Mouse (Mus musculus) embryonic facial prominence, embryonic 10.5 days (tissue): ENCODE measurements at regions not wholly inside any gene's neighbourhood (a gene's known extent, or its start where the extent isn't known, plus 50 kb on each side); places are given as distances from the start of the nearest gene placed in this dataset.

Source experiments
- DNase-seq: peaks from one replicate; pipeline ENCODE4 v3.0.0-alpha.2; 2017; ENCODE audit warnings: low spot score
- H3K27ac ChIP-seq: fragments of 300-500 bp; sonication (generic); replicated peaks from 2 replicates; pipeline ENCODE4 v1.5.1; 2016; ENCODE audit warnings: mild to moderate bottlenecking
- H3K27me3 ChIP-seq: fragments of 300-500 bp; sonication (generic); replicated peaks from 2 replicates; pipeline ENCODE4 v1.6.1; 2016; ENCODE audit warnings: low read depth, mild to moderate bottlenecking; ENCODE audit not compliant: poor library complexity, severe bottlenecking
- H3K36me3 ChIP-seq: fragments of 300-500 bp; sonication (generic); replicated peaks from 2 replicates; pipeline ENCODE4 v1.6.1; 2016; ENCODE audit warnings: mild to moderate bottlenecking, moderate library complexity
- H3K4me1 ChIP-seq: fragments of 300-500 bp; sonication (generic); 2 replicates; pipeline ENCODE4 v1.6.1; 2016
- H3K4me3 ChIP-seq: fragments of 300-500 bp; sonication (generic); 2 replicates; pipeline ENCODE4 v1.5.1; 2016; ENCODE audit warnings: mild to moderate bottlenecking, moderate library complexity
- H3K9me3 ChIP-seq: fragments of 300-500 bp; sonication (generic); 2 replicates; pipeline ENCODE4 v1.6.1; 2016; ENCODE audit warnings: mild to moderate bottlenecking
- WGBS: fragments of 180-500 bp; shearing (Covaris S2); methylation state at CpG from one replicate; pipeline ENCODE4 v1.1.7; 2016; 5-methylcytosine and 5-hydroxymethylcytosine counted together

DNA sequence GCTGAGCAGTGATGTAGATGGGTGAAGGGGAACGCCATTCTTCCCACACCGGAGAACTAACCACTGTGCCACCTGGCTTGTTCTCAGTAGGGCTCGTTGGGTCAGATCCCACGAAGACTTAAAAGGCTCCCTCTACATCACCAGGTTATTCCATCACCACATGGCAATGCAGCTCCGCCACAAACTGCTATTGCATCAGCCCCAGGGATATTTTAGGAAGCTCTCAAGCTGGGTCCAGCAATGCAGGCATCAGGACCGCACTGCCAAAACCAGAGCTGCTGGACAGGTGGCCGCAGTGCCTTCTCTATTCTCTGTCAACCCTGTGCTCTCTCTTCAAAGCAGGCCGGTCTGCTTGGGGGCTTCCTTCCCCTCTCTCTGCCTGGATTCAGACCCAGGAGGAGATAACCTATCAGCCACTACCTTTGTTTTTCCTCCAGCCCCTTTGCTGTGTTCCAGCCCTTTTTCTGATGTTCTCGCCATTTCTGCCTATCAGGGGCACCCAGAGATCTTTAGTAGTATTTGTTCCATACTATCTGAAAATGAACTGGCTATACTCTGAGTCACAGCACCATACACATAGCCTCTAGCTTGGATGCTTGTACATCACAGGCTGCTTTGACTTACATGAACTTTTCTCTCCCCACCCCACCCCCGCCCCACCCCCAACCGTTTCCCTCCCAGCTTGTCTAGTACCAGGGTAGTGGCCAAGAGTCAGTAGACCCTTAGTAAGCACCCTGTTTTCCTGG, 87.8 kb upstream of the Ssbp2 start:
- Histone ChIP-seq H3K4me1 (peaks cover 63% of the 10 kb centered on the region), H3K9me3 (no peaks in the 10 kb centered on the region), H3K27ac (peak overlapping the region; percentile 98), H3K4me3 (0 out of 2 replicates have a peak overlapping the region, but pooled peaks have one; percentile 60), H3K36me3 (no peaks in the 10 kb centered on the region), H3K27me3 (no peaks in the 10 kb centered on the region)
- WGBS = 71% methylated on average over 11 of the region's 11 CpGs
- no peak for DNase-seq

DNA sequence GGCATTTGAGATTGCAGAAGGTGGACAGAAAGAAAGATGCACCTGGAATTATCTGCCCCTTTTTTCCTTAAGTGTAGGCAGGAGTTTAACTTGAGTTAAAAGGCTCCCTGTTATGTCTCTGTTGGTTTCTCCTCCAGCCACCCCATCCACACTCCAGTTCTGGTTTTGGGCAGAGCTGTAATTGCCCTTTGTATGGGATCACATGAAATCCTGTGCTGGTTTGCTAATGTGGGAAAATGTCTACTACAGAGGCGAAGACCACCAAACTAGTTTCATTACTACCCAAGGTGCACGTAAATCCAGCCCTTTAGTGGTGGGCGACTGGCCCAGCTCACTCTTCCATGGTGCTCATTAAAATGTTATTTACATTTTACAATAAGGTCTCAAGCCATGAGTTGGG, 85.9 kb upstream of the Ssbp2 start:
- DNase-seq = peak; percentile 73
- WGBS = 16% methylated on average over 3 of the region's 3 CpGs
- Histone ChIP-seq H3K4me1 (peaks cover 54% of the 10 kb centered on the region), H3K9me3 (no peaks in the 10 kb centered on the region), H3K4me3 (no peak overlapping the region), H3K27ac (peak overlapping the region; percentile 98), H3K27me3 (no peaks in the 10 kb centered on the region), H3K36me3 (no peaks in the 10 kb centered on the region)

DNA sequence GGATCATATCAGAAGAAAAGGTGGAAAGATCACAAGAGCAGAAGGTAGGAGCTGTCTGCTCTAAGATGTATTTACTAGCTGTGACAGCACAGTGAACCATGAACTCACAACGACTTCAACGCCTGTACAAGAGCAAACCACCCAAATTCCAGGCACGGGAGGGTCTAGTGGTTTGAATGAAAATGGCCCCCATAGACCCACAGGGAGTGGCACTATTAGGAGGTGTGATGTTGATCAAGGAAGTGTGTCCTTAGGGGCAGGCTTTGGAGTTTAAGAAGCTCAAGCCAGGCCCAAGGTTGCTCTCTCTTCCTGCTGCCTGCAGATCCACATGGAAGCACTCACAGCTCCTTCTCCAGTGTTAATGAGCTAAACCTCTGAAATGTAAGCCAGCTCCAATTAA, 83.5 kb upstream of the Ssbp2 start:
- Histone ChIP-seq H3K4me3 (no peak overlapping the region), H3K36me3 (no peaks in the 10 kb centered on the region), H3K27ac (no peak overlapping the region), H3K4me1 (peaks cover 36% of the 10 kb centered on the region), H3K27me3 (no peaks in the 10 kb centered on the region), H3K9me3 (no peaks in the 10 kb centered on the region)
- DNase-seq = no peak
- WGBS = 88% methylated on average over 3 of the region's 3 CpGs

DNA sequence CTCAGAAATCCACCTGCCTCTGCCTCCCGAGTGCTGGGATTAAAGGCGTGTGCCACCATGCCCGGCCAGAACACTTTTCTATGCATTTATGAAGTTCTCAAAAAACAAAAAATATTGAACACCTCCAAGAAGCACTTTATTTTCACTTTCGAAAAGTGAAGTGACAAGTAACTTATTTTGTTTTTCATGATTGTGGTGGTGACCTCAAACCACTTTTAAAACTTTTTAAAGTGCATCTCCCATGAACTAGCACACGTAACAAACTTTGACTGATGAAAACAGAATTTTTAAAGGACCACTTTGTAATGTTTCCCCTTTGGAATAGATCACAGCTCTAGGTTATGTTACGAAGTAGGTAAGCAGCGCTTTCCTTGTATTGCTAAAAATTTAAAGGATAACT, 82.7 kb upstream of the Ssbp2 start:
- Histone ChIP-seq H3K9me3 (no peaks in the 10 kb centered on the region), H3K27ac (no peak overlapping the region), H3K27me3 (no peaks in the 10 kb centered on the region), H3K36me3 (no peaks in the 10 kb centered on the region), H3K4me1 (peaks cover 27% of the 10 kb centered on the region), H3K4me3 (no peak overlapping the region)
- WGBS = 94% methylated on average over 7 of the region's 7 CpGs
- DNase-seq = no peak

DNA sequence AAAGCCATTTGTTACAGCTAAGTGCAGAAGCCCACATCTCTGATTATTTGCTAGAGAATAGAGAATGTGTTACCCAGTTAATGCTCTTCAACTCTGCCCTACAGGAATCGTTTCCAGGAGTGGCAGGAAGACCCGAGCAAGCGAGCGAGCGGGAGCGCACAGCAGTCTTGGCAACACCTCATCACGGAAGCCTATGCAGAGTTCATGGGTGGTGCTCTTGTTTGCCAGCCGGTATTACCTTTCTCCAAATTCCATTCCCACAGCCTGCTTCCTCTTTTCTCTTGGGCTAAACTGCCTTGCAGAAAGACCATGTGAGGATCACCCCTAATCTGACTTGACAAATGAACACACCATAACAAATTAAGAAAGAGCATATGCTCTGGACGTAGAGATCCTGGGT, 82.1 kb upstream of the Ssbp2 start:
- Histone ChIP-seq H3K27ac (no peak overlapping the region), H3K27me3 (no peaks in the 10 kb centered on the region), H3K9me3 (no peaks in the 10 kb centered on the region), H3K4me3 (no peak overlapping the region), H3K36me3 (no peaks in the 10 kb centered on the region), H3K4me1 (peaks cover 22% of the 10 kb centered on the region)
- no peak for DNase-seq
- WGBS = 88% methylated on average over 9 of the region's 9 CpGs

DNA sequence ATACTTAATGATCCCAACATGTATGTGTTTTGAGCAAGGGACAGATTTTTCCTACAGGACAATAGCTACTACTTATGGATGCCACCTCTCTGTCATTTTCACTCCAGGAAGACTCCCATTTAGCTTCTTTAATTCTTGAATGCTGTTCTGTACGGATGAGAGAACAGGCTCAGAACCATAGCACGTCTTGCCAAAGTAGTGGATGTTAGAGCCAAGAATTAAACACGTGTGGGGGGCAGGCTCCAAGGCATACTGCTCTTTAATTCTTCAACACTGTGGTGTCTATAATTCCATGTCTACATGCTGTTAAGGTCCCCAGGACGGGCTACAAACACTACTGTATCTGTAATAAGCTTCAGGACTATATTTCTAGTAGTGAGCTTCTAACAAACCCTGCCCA, 74.7 kb upstream of the Ssbp2 start:
- 81% methylated on average over 4 of the region's 4 CpGs for WGBS
- DNase-seq = no peak
- no peaks in the 10 kb centered on the region for H3K36me3 ChIP-seq
- H3K4me1 ChIP-seq = peaks cover 14% of the 10 kb centered on the region
- no peaks in the 10 kb centered on the region for H3K27me3 ChIP-seq
- no peak overlapping the region for H3K4me3 ChIP-seq
- H3K27ac ChIP-seq = no peak overlapping the region
- no peaks in the 10 kb centered on the region for H3K9me3 ChIP-seq

DNA sequence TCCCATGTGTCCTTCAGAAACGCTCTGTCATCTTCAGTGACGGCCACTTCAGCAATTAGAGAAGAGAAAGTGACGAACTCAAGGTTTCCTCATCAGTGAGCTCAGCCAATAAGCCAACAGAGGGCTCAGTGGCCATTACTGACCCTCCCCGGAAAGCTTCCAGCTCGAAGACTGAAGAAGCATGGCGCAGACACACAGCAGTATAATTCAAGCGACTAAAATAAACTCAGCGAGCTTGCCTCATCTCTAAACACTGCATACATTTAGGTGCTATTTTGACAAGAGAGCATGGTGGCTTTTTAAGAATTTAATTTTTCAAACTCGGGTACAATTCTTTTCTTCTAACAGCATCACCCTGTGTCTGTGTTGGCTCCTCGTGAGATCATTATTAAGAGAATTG, 72.2 kb upstream of the Ssbp2 start:
- Histone ChIP-seq H3K4me3 (no peak overlapping the region), H3K36me3 (no peaks in the 10 kb centered on the region), H3K27me3 (no peaks in the 10 kb centered on the region), H3K9me3 (no peaks in the 10 kb centered on the region), H3K4me1 (peaks cover 22% of the 10 kb centered on the region), H3K27ac (no peak overlapping the region)
- DNase-seq = no peak
- WGBS = 69% methylated on average over 10 of the region's 10 CpGs

DNA sequence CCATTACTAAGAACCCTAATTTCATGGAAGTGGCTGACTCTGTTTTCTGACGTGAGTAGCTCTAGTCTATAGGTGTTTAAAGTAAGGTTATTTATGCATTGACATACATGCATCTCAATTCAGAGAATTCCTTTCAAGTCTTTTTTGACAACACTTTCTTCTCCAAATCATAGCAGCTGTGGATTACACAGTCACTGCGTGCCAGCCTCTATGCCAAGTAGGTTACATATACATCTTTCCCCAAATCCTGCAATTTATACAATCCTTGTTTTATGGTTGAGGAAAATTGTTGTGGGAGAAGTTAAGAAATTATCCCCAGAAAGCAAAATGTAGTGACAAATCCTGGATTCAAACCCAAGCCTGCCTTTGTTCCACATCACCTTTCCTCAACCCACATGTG, 56.5 kb upstream of the Ssbp2 start:
- WGBS = 94% methylated on average over 2 of the region's 2 CpGs
- Histone ChIP-seq H3K4me3 (no peak overlapping the region), H3K4me1 (no peaks in the 10 kb centered on the region), H3K36me3 (no peaks in the 10 kb centered on the region), H3K27me3 (no peaks in the 10 kb centered on the region), H3K9me3 (no peaks in the 10 kb centered on the region), H3K27ac (no peak overlapping the region)
- no peak for DNase-seq

DNA sequence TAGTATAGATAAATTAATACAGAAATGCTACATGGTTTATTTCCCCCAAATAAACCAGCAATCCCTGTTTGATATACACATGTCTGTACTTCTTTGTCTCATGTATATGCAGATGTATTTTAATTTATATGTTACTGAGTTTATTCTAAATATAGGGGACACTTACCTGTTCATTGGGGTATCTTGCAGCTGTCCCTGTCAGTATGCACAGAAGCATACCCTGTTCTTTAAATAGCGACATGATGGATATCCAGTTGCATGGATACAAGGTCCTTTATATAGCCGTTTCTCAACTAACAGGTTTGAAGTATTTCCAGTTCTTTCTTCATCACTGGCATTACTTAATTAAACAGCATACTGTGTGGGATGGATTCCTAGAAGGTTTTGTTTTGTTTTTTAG, 55.1 kb upstream of the Ssbp2 start:
- DNase-seq = no peak
- Histone ChIP-seq H3K36me3 (no peaks in the 10 kb centered on the region), H3K27ac (no peak overlapping the region), H3K27me3 (no peaks in the 10 kb centered on the region), H3K4me1 (peaks cover under 1% of the 10 kb centered on the region; the same call in 1 of the 2 replicates), H3K4me3 (no peak overlapping the region), H3K9me3 (no peaks in the 10 kb centered on the region)
- WGBS = 88% methylated on average over 2 of the region's 2 CpGs

DNA sequence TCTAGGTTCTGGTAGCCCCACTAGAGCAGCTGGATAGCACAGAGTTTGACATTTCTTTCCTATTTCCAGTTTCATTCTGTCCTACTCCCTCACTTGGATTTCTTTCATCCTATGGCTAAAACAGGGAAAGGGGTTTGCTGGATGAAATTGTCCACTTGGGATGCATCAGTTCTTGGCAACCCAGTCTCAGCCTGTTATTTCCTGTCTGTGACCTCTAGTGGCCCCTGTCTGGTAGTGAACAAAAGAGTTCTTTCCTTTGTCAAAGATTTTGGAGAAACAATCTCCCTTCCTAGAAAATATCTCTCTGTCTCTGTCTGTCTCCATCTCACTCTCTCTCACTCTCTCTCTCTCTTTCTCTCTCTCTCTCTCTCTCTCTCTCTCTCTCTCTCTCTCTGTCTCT, 50.0 kb upstream of the Ssbp2 start:
- Histone ChIP-seq H3K27ac (0 out of 2 replicates have a peak overlapping the region, but pooled peaks have one; percentile 24), H3K9me3 (no peaks in the 10 kb centered on the region), H3K4me3 (no peak overlapping the region), H3K4me1 (peaks cover 3% of the 10 kb centered on the region; the same call in 1 of the 2 replicates), H3K27me3 (no peaks in the 10 kb centered on the region), H3K36me3 (no peaks in the 10 kb centered on the region)
- no peak for DNase-seq
